9 mouse cellular contexts compared by ENCODE assay signal in genomic region chr12:111760306-111760908, GRCm38 (mm10). TPM values are rescaled to one million over a fixed set of nuclear protein-coding genes. Genes with fewer than 3 reads are reported as not detected.
DNase-seq lines count a peak whose midpoint lies in the region; ATAC-seq and TF ChIP-seq lines count a peak whose summit lies in the region.
"Had no signal": no experiment of that assay in that cellular context is flagged by ENCODE, and none has a peak within 500 bp of the region (broad histone marks: within the 10 kb centered on the region; RNA-seq: fewer than 3 reads in every experiment).

No protein-coding gene starts in this region.

- DNase-seq in kidney, adult 8-10 months, result no peak
- DNase-seq in hindbrain, postnatal 0 days (ENCODE audit: low spot score), result no peak
- DNase-seq in gastrocnemius, postnatal 36 days, result no peak
- no peak for DNase-seq in left cerebral cortex, adult 18-20 months (ENCODE audit: low spot score in 2 of 2)
- DNase-seq in ovary, postnatal 14 days (ENCODE audit: low spot score), result no peak

- no peak for ATAC-seq in kidney, embryonic 15.5 days (replicated peaks; ENCODE audit: low FRiP score)
- ATAC-seq in embryonic facial prominence, embryonic 12.5 days (ENCODE audit: insufficient number of reproducible peaks, insufficient read depth, low FRiP score, low TSS enrichment), result no peak
- no peak for ATAC-seq in hindbrain, postnatal 0 days
- no peak for ATAC-seq in midbrain, embryonic 15.5 days (replicated peaks)

- 63% methylated on average over 7 of the region's 7 CpGs for WGBS in kidney, embryonic 15.5 days
- 69% methylated on average over 7 of the region's 7 CpGs for WGBS in embryonic facial prominence, embryonic 12.5 days
- 62% methylated on average over 7 of the region's 7 CpGs for WGBS in hindbrain, postnatal 0 days
- WGBS in midbrain, embryonic 15.5 days, result 73% methylated on average over 7 of the region's 7 CpGs

- no peak for TF ChIP-seq CTCF in hindbrain, postnatal 0 days (IDR thresholded peaks at IDR 0.05; ENCODE audit: low read depth)

- peak overlapping the region; percentile 90 for H3K4me3 ChIP-seq in kidney, embryonic 15.5 days (replicated peaks)
- H3K4me3 ChIP-seq in embryonic facial prominence, embryonic 12.5 days, result peak overlapping the region; percentile 91
- H3K4me3 ChIP-seq in hindbrain, postnatal 0 days (ENCODE audit: low read length), result peak overlapping the region; percentile 94
- peak overlapping the region; percentile 62 for H3K4me3 ChIP-seq in midbrain, embryonic 15.5 days

- 0 out of 2 replicates have a peak overlapping the region, but pooled peaks have one; percentile 92 for H3K27ac ChIP-seq in kidney, embryonic 15.5 days
- H3K27ac ChIP-seq in embryonic facial prominence, embryonic 12.5 days, result no peak overlapping the region
- H3K27ac ChIP-seq in hindbrain, postnatal 0 days, result 0 out of 2 replicates have a peak overlapping the region, but pooled peaks have one; percentile 20
- peak overlapping the region; percentile 98; the same call in 1 of the 2 replicates for H3K27ac ChIP-seq in midbrain, embryonic 15.5 days

- intact Hi-C loops in gastrocnemius, postnatal 36 days (cut with DNase I), result no loop called here

- 0 out of 2 replicates have a peak overlapping the region, but pooled peaks have one; percentile 95 for H3K9ac ChIP-seq in kidney, embryonic 15.5 days
- H3K9ac ChIP-seq in embryonic facial prominence, embryonic 12.5 days, result no peak overlapping the region; the same call in 1 of the 2 replicates
- H3K9ac ChIP-seq in hindbrain, postnatal 0 days (replicated peaks; ENCODE audit: low read length), result peak overlapping the region; percentile 30
- H3K9ac ChIP-seq in midbrain, embryonic 15.5 days, result peak overlapping the region; percentile 87

- peaks cover 10% of the 10 kb centered on the region for H3K36me3 ChIP-seq in kidney, embryonic 15.5 days
- peaks cover 11% of the 10 kb centered on the region; the same call in 1 of the 2 replicates for H3K36me3 ChIP-seq in embryonic facial prominence, embryonic 12.5 days
- no peaks in the 10 kb centered on the region for H3K36me3 ChIP-seq in hindbrain, postnatal 0 days (ENCODE audit: insufficient read depth, low read length)
- no peaks in the 10 kb centered on the region for H3K36me3 ChIP-seq in midbrain, embryonic 15.5 days (replicated peaks)

- H3K9me3 ChIP-seq in kidney, embryonic 15.5 days (replicated peaks), result no peaks in the 10 kb centered on the region
- no peaks in the 10 kb centered on the region for H3K9me3 ChIP-seq in embryonic facial prominence, embryonic 12.5 days
- H3K9me3 ChIP-seq in hindbrain, postnatal 0 days (ENCODE audit: low read length), result no peaks in the 10 kb centered on the region
- no peaks in the 10 kb centered on the region for H3K9me3 ChIP-seq in midbrain, embryonic 15.5 days
- H3K9me3 ChIP-seq: G1E had no signal

- peaks cover 30% of the 10 kb centered on the region for H3K4me1 ChIP-seq in kidney, embryonic 15.5 days
- peaks cover 23% of the 10 kb centered on the region for H3K4me1 ChIP-seq in embryonic facial prominence, embryonic 12.5 days
- H3K4me1 ChIP-seq in hindbrain, postnatal 0 days (ENCODE audit: insufficient read depth, low read length), result peaks cover 26% of the 10 kb centered on the region
- peaks cover 43% of the 10 kb centered on the region for H3K4me1 ChIP-seq in midbrain, embryonic 15.5 days

- H3K4me2 ChIP-seq in kidney, embryonic 15.5 days, result peak overlapping the region; percentile 99
- peak overlapping the region; percentile 98 for H3K4me2 ChIP-seq in embryonic facial prominence, embryonic 12.5 days (replicated peaks)
- peak overlapping the region; percentile 98 for H3K4me2 ChIP-seq in hindbrain, postnatal 0 days (ENCODE audit: low read depth, low read length)
- peak overlapping the region; percentile 98 for H3K4me2 ChIP-seq in midbrain, embryonic 15.5 days

- H3K27me3 ChIP-seq in kidney, embryonic 15.5 days, result no peaks in the 10 kb centered on the region
- no peaks in the 10 kb centered on the region for H3K27me3 ChIP-seq in embryonic facial prominence, embryonic 12.5 days
- no peaks in the 10 kb centered on the region for H3K27me3 ChIP-seq in hindbrain, postnatal 0 days (ENCODE audit: insufficient read depth, low read length)
- H3K27me3 ChIP-seq in midbrain, embryonic 15.5 days (replicated peaks), result no peaks in the 10 kb centered on the region

RNA-seq across cellular contexts. Expression of gene Klc1, which starts 1.8 kb away (rescaled TPM):
- 81.8 and 98.5 TPM in 2 replicates for polyA plus RNA-seq in kidney, embryonic 15.5 days (2015; fragmentation: Nextera tagmentation; extraction: Ambion mirVana)
- polyA plus RNA-seq in embryonic facial prominence, embryonic 12.5 days (2016; fragmentation: Nextera tagmentation; extraction: Ambion mirVana), result 149 and 157 TPM in 2 replicates
- total RNA-seq in hindbrain, postnatal 0 days (2014; rRNA removed), result 421 and 496 TPM in 2 replicates
- polyA plus RNA-seq in hindbrain, postnatal 0 days (2015; fragmentation: Nextera tagmentation; extraction: Ambion mirVana), result 583 and 600 TPM in 2 replicates
- polyA plus RNA-seq in midbrain, embryonic 15.5 days (2015; fragmentation: Nextera tagmentation; extraction: Ambion mirVana), result 661 and 666 TPM in 2 replicates
- 10 to 100 TPM; 55.2 to 59.3 TPM for total RNA-seq in gastrocnemius, postnatal 36 days (2021)
- total RNA-seq in left cerebral cortex, adult 18-20 months (2021), result 100 to 1,000 TPM; 794 to 814 TPM

RNA-seq across cellular contexts. Expression of gene Apopt1, which starts 47.3 kb away (rescaled TPM):
- polyA plus RNA-seq in kidney, embryonic 15.5 days (2015; fragmentation: Nextera tagmentation; extraction: Ambion mirVana), result 53.5 and 57.4 TPM in 2 replicates
- 53.0 and 59.7 TPM in 2 replicates for polyA plus RNA-seq in embryonic facial prominence, embryonic 12.5 days (2016; fragmentation: Nextera tagmentation; extraction: Ambion mirVana)
- total RNA-seq in hindbrain, postnatal 0 days (2014; rRNA removed), result 23.6 and 28.1 TPM in 2 replicates
- 60.3 and 63.9 TPM in 2 replicates for polyA plus RNA-seq in hindbrain, postnatal 0 days (2015; fragmentation: Nextera tagmentation; extraction: Ambion mirVana)
- polyA plus RNA-seq in midbrain, embryonic 15.5 days (2015; fragmentation: Nextera tagmentation; extraction: Ambion mirVana), result 51.9 and 55.3 TPM in 2 replicates
- total RNA-seq in gastrocnemius, postnatal 36 days (2021), result 10 to 100 TPM; 34.9 to 38.0 TPM
- total RNA-seq in left cerebral cortex, adult 18-20 months (2021), result 10 to 100 TPM; 36.6 to 39.1 TPM

RNA-seq across cellular contexts. Expression of gene Bag5, which starts 47.4 kb away (rescaled TPM):
- 51.4 and 53.6 TPM in 2 replicates for polyA plus RNA-seq in kidney, embryonic 15.5 days (2015; fragmentation: Nextera tagmentation; extraction: Ambion mirVana)
- 59.7 and 61.3 TPM in 2 replicates for polyA plus RNA-seq in embryonic facial prominence, embryonic 12.5 days (2016; fragmentation: Nextera tagmentation; extraction: Ambion mirVana)
- 21.1 and 22.7 TPM in 2 replicates for total RNA-seq in hindbrain, postnatal 0 days (2014; rRNA removed)
- 60.1 and 64.3 TPM in 2 replicates for polyA plus RNA-seq in hindbrain, postnatal 0 days (2015; fragmentation: Nextera tagmentation; extraction: Ambion mirVana)
- polyA plus RNA-seq in midbrain, embryonic 15.5 days (2015; fragmentation: Nextera tagmentation; extraction: Ambion mirVana), result 71.7 and 73.1 TPM in 2 replicates
- total RNA-seq in gastrocnemius, postnatal 36 days (2021), result 10 to 100 TPM; 12.4 to 13.5 TPM
- 10 to 100 TPM; 61.7 to 62.1 TPM for total RNA-seq in left cerebral cortex, adult 18-20 months (2021)

RNA-seq across cellular contexts. Expression of gene Xrcc3, which starts 53.3 kb away (rescaled TPM):
- polyA plus RNA-seq in kidney, embryonic 15.5 days (2015; fragmentation: Nextera tagmentation; extraction: Ambion mirVana), result 14.0 and 14.3 TPM in 2 replicates
- 10.8 and 11.2 TPM in 2 replicates for polyA plus RNA-seq in embryonic facial prominence, embryonic 12.5 days (2016; fragmentation: Nextera tagmentation; extraction: Ambion mirVana)
- total RNA-seq in hindbrain, postnatal 0 days (2014; rRNA removed), result 16.8 and 17.4 TPM in 2 replicates
- polyA plus RNA-seq in hindbrain, postnatal 0 days (2015; fragmentation: Nextera tagmentation; extraction: Ambion mirVana), result 2.6 and 2.7 TPM in 2 replicates
- polyA plus RNA-seq in midbrain, embryonic 15.5 days (2015; fragmentation: Nextera tagmentation; extraction: Ambion mirVana), result 2.9 and 3.1 TPM in 2 replicates
- under 1 TPM; 0.43 to 0.47 TPM for total RNA-seq in gastrocnemius, postnatal 36 days (2021)
- 1 to 10 TPM; 3.6 to 4.9 TPM for total RNA-seq in left cerebral cortex, adult 18-20 months (2021)

RNA-seq across cellular contexts. Expression of gene Zfyve21, which starts 53.6 kb away (rescaled TPM):
- 117 and 125 TPM in 2 replicates for polyA plus RNA-seq in kidney, embryonic 15.5 days (2015; fragmentation: Nextera tagmentation; extraction: Ambion mirVana)
- 88.9 and 90.9 TPM in 2 replicates for polyA plus RNA-seq in embryonic facial prominence, embryonic 12.5 days (2016; fragmentation: Nextera tagmentation; extraction: Ambion mirVana)
- 43.4 and 44.3 TPM in 2 replicates for total RNA-seq in hindbrain, postnatal 0 days (2014; rRNA removed)
- 44.8 and 48.3 TPM in 2 replicates for polyA plus RNA-seq in hindbrain, postnatal 0 days (2015; fragmentation: Nextera tagmentation; extraction: Ambion mirVana)
- polyA plus RNA-seq in midbrain, embryonic 15.5 days (2015; fragmentation: Nextera tagmentation; extraction: Ambion mirVana), result 32.3 and 39.5 TPM in 2 replicates
- total RNA-seq in gastrocnemius, postnatal 36 days (2021), result 10 to 100 TPM; 10.4 to 16.2 TPM
- total RNA-seq in left cerebral cortex, adult 18-20 months (2021), result 10 to 100 TPM; 20.7 to 21.1 TPM
